Mouse (Mus musculus): ENCODE measurements around the gene Rab44. TPM values are rescaled to one million over a fixed set of nuclear protein-coding genes. Genes with fewer than 3 reads are reported as not detected.
A peak's percentile ranks its signal among the peaks of the same experiment; 100 is the strongest.
"Not testable (repeated sequence)": the region's sequence is repeated elsewhere in the genome, so short reads cannot be mapped to it uniquely, and the experiment has no call there.

Rab44 gene
- polyA plus RNA-seq, 1 experiment = 1.5 TPM

GRCm38 (mm10) chr17:29096851-29097561, 16.9 kb upstream of the Rab44 start:
- TF ChIP-seq CTCF (IDR thresholded peaks at IDR 0.05; ENCODE audit: low read depth, low read length) (no peak), POLR2A (IDR thresholded peaks at IDR 0.05; ENCODE audit: borderline replicate concordance, low read depth, low read length) (no peak)
- H3K27ac ChIP-seq (ENCODE audit: insufficient read depth, low read depth, low read length) = no peak overlapping the region
- peak overlapping the region; percentile 96 for H3K4me3 ChIP-seq (ENCODE audit: insufficient read depth, low read length)
- peaks cover 21% of the 10 kb centered on the region for H3K4me1 ChIP-seq (ENCODE audit: control insufficient read depth, insufficient read depth, low read length)

- Histone ChIP-seq H3K27ac (ENCODE audit: insufficient read depth, low read depth, low read length) (no peak overlapping the region), H3K4me3 (ENCODE audit: insufficient read depth, low read length) (no peak overlapping the region)
- TF ChIP-seq POLR2A (IDR thresholded peaks at IDR 0.05; ENCODE audit: borderline replicate concordance, low read depth, low read length) (no peak), CTCF (IDR thresholded peaks at IDR 0.05; ENCODE audit: low read depth, low read length) (no peak)
Measured at GRCm38 (mm10) chr17:29098291-29098690, 15.7 kb upstream of the Rab44 start.

GRCm38 (mm10) chr17:29099076-29099475, 14.9 kb upstream of the Rab44 start:
- no peak overlapping the region for H3K4me3 ChIP-seq (ENCODE audit: insufficient read depth, low read length)
- H3K27ac ChIP-seq (ENCODE audit: insufficient read depth, low read depth, low read length) = no peak overlapping the region
- TF ChIP-seq CTCF (IDR thresholded peaks at IDR 0.05; ENCODE audit: low read depth, low read length) = no peak
- TF ChIP-seq POLR2A (IDR thresholded peaks at IDR 0.05; ENCODE audit: borderline replicate concordance, low read depth, low read length) = no peak
- peaks cover 21% of the 10 kb centered on the region for H3K4me1 ChIP-seq (ENCODE audit: control insufficient read depth, insufficient read depth, low read length)

More at GRCm38 (mm10) chr17:29098291-29098690, 15.7 kb upstream of the Rab44 start:
- H3K4me1 ChIP-seq (ENCODE audit: control insufficient read depth, insufficient read depth, low read length) = peaks cover 21% of the 10 kb centered on the region

GRCm38 (mm10) chr17:29100627-29101026, 13.3 kb upstream of the Rab44 start:
- TF ChIP-seq CTCF (IDR thresholded peaks at IDR 0.05; ENCODE audit: low read depth, low read length) (no peak), POLR2A (IDR thresholded peaks at IDR 0.05; ENCODE audit: borderline replicate concordance, low read depth, low read length) (no peak)
- Histone ChIP-seq H3K4me1 (ENCODE audit: control insufficient read depth, insufficient read depth, low read length) (peaks cover 21% of the 10 kb centered on the region), H3K4me3 (ENCODE audit: insufficient read depth, low read length) (no peak overlapping the region), H3K27ac (ENCODE audit: insufficient read depth, low read depth, low read length) (no peak overlapping the region)

- peaks cover 17% of the 10 kb centered on the region for H3K4me1 ChIP-seq (ENCODE audit: control insufficient read depth, insufficient read depth, low read length)
- H3K4me3 ChIP-seq (ENCODE audit: insufficient read depth, low read length); H3K27ac ChIP-seq (ENCODE audit: insufficient read depth, low read depth, low read length): not testable (repeated sequence)
Measured at GRCm38 (mm10) chr17:29110356-29110755, 3.6 kb upstream of the Rab44 start.

GRCm38 (mm10) chr17:29111332-29111731, 2.6 kb upstream of the Rab44 start:
- no peak overlapping the region for H3K4me3 ChIP-seq (ENCODE audit: insufficient read depth, low read length)
- H3K27ac ChIP-seq (ENCODE audit: insufficient read depth, low read depth, low read length) = no peak overlapping the region
- H3K4me1 ChIP-seq (ENCODE audit: control insufficient read depth, insufficient read depth, low read length) = peaks cover 17% of the 10 kb centered on the region
- no peak for TF ChIP-seq CTCF (IDR thresholded peaks at IDR 0.05; ENCODE audit: low read depth, low read length)
- no peak for TF ChIP-seq POLR2A (IDR thresholded peaks at IDR 0.05; ENCODE audit: borderline replicate concordance, low read depth, low read length)

- TF ChIP-seq POLR2A (IDR thresholded peaks at IDR 0.05; ENCODE audit: borderline replicate concordance, low read depth, low read length) (no peak), CTCF (IDR thresholded peaks at IDR 0.05; ENCODE audit: low read depth, low read length) (no peak)
- Histone ChIP-seq H3K27ac (ENCODE audit: insufficient read depth, low read depth, low read length) (no peak overlapping the region), H3K4me1 (ENCODE audit: control insufficient read depth, insufficient read depth, low read length) (peaks cover 17% of the 10 kb centered on the region), H3K4me3 (ENCODE audit: insufficient read depth, low read length) (no peak overlapping the region)
Measured at GRCm38 (mm10) chr17:29116023-29116422, 2.1 kb downstream of the Rab44 start.

- no peak for TF ChIP-seq CTCF (IDR thresholded peaks at IDR 0.05; ENCODE audit: low read depth, low read length)
- no peak for TF ChIP-seq POLR2A (IDR thresholded peaks at IDR 0.05; ENCODE audit: borderline replicate concordance, low read depth, low read length)
- Histone ChIP-seq H3K4me3 (ENCODE audit: insufficient read depth, low read length) (no peak overlapping the region), H3K4me1 (ENCODE audit: control insufficient read depth, insufficient read depth, low read length) (peaks cover 12% of the 10 kb centered on the region), H3K27ac (ENCODE audit: insufficient read depth, low read depth, low read length) (no peak overlapping the region)
Measured at GRCm38 (mm10) chr17:29117006-29117648, 3.2 kb downstream of the Rab44 start.

GRCm38 (mm10) chr17:29118057-29118456, 4.1 kb downstream of the Rab44 start:
- Histone ChIP-seq H3K4me3 (ENCODE audit: insufficient read depth, low read length) (no peak overlapping the region), H3K27ac (ENCODE audit: insufficient read depth, low read depth, low read length) (no peak overlapping the region), H3K4me1 (ENCODE audit: control insufficient read depth, insufficient read depth, low read length) (peaks cover 12% of the 10 kb centered on the region)
- TF ChIP-seq CTCF (IDR thresholded peaks at IDR 0.05; ENCODE audit: low read depth, low read length) (no peak), POLR2A (IDR thresholded peaks at IDR 0.05; ENCODE audit: borderline replicate concordance, low read depth, low read length) (no peak)

- TF ChIP-seq POLR2A (IDR thresholded peaks at IDR 0.05; ENCODE audit: borderline replicate concordance, low read depth, low read length) (no peak), CTCF (IDR thresholded peaks at IDR 0.05; ENCODE audit: low read depth, low read length) (no peak)
- no peak overlapping the region for H3K4me3 ChIP-seq (ENCODE audit: insufficient read depth, low read length)
- peaks cover 2% of the 10 kb centered on the region; the same call in 1 of the 2 replicates for H3K4me1 ChIP-seq (ENCODE audit: control insufficient read depth, insufficient read depth, low read length)
- H3K27ac ChIP-seq (ENCODE audit: insufficient read depth, low read depth, low read length) = no peak overlapping the region
Measured at GRCm38 (mm10) chr17:29120666-29121065, 6.7 kb downstream of the Rab44 start.
